Mouse (Mus musculus): ENCODE measurements around the gene AC124108.1.

AC124108.1 gene

DNA sequence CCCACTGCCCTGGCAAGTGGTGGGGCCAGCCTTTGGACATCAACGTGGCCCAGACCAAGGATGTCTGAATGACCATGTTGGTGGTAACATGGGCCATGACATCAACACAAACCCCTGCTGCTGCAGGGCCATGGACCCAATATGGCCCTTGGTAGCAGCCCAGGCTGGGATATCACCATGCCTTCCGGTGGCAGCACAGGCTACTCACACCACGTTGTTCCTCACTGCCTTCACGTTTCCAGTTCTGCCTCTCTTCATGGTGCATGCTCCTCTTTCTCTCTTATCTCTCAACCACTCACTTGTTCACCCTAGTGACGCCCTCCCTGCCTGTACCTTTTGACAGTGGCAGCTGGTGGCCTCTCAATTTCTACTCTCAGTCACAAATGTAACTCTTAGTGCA lies 53.8 kb downstream of the AC124108.1 start:
- in situ Hi-C loops (cut with MboI, MseI) = no loop called here

DNA sequence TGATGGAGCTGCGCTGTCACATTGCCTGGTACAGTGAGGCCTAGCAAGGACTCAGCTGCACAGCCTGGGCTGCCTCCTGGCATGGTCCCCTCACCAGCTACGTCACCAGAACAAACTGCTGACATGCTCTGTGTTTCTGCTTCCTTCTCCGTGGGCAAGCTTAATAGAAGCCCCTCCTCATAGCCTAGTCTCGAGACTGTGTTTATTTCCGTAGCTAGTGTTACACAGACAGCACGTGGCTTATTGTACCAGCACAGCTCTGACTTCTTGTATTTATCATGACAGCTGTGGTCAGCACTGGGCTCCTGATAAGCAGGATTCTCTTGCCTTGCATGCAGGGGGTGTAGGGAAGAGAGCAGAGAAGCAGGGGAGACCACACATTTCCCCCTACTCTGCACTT lies 54.9 kb downstream of the AC124108.1 start:
- in situ Hi-C loops (cut with MboI, MseI) = no loop called here

DNA sequence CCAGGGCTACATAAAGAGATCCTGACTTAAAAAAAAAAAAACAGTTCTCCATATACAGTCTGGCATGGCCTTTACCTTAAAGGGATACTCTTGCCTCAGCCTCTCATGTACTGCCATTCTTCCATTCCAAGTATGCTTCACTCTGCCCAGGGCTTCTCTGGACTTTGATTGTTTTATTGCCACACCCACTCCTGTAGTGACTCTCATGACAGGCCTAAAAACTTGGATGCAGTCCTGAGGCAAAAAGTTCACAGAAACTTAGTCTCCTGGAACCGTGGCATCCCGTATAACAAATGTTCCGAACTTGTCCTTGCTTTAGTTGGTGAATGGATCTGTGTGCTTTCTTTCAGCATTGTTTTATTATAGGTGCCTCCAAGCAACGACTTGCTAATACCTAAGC lies 55.4 kb downstream of the AC124108.1 start:
- in situ Hi-C loops (cut with MboI, MseI) = no loop called here

DNA sequence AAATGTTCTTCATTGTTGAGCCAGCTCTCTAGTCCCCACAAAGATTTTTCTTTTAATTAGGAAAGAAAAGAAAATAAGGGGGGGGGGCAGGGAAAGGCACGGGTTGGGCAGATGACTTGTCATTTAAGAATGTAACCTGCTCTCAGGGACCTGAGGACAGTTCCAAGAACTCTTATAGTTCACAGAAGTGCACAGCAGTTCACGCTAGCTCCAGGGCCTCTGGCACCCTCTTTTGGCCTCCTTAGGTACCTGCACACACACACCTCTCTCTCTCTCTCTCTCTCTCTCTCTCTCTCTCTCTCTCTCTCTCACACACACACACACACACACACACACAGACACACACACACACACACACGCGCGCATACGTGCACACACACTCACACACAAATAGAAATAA lies 63.2 kb downstream of the AC124108.1 start:
- in situ Hi-C loops (cut with MboI, MseI) = no loop called here
